Mouse (Mus musculus): ENCODE measurements at regions not wholly inside any gene's neighbourhood (a gene's known extent, or its start where the extent isn't known, plus 50 kb on each side); places are given as distances from the start of the nearest gene placed in this dataset.

- no peak for DNase-seq (ENCODE audit: low spot score)
Observed at GRCm38 (mm10) chr15:42768396-42768795, 2634.2 kb downstream of the 9330182O14Rik start.

- no peak for DNase-seq (ENCODE audit: low spot score)
Observed at GRCm38 (mm10) chr15:42779903-42780302, 2645.7 kb downstream of the 9330182O14Rik start.

- no peak for DNase-seq (ENCODE audit: low spot score)
Observed at GRCm38 (mm10) chr15:42801217-42801616, 2667.1 kb downstream of the 9330182O14Rik start.

- no peak for DNase-seq (ENCODE audit: low spot score)
Observed at GRCm38 (mm10) chr15:42810871-42811490, 2676.8 kb downstream of the 9330182O14Rik start.

GRCm38 (mm10) chr15:42815026-42815724, 2681.0 kb downstream of the 9330182O14Rik start:
- DNase-seq (ENCODE audit: low spot score): no peak

- no peak for DNase-seq (ENCODE audit: low spot score)
Observed at GRCm38 (mm10) chr15:42838839-42839238, 2704.7 kb downstream of the 9330182O14Rik start.

- no peak for DNase-seq (ENCODE audit: low spot score)
Observed at GRCm38 (mm10) chr15:42850003-42850402, 2715.8 kb downstream of the 9330182O14Rik start.

- no peak for DNase-seq (ENCODE audit: low spot score)
Observed at GRCm38 (mm10) chr15:42872491-42872890, 2738.3 kb downstream of the 9330182O14Rik start.

GRCm38 (mm10) chr15:42894611-42895010, 2760.4 kb downstream of the 9330182O14Rik start:
- no peak for DNase-seq (ENCODE audit: low spot score)

- no peak for DNase-seq (ENCODE audit: low spot score)
Observed at GRCm38 (mm10) chr15:42900056-42900455, 2765.9 kb downstream of the 9330182O14Rik start.

- DNase-seq (ENCODE audit: low spot score): no peak
Observed at GRCm38 (mm10) chr15:42901782-42902181, 2767.6 kb downstream of the 9330182O14Rik start.

GRCm38 (mm10) chr15:42911357-42911756, 2777.2 kb downstream of the 9330182O14Rik start:
- no peak for DNase-seq (ENCODE audit: low spot score)

GRCm38 (mm10) chr15:42912880-42913279, 2778.7 kb downstream of the 9330182O14Rik start:
- DNase-seq (ENCODE audit: low spot score): no peak

GRCm38 (mm10) chr15:42913285-42913684, 2779.1 kb downstream of the 9330182O14Rik start:
- DNase-seq (ENCODE audit: low spot score): no peak

- DNase-seq (ENCODE audit: low spot score): peak; percentile 76
Observed at GRCm38 (mm10) chr15:42914099-42914498, 2779.9 kb downstream of the 9330182O14Rik start.

GRCm38 (mm10) chr15:42915195-42915594, 2781.0 kb downstream of the 9330182O14Rik start:
- no peak for DNase-seq (ENCODE audit: low spot score)

GRCm38 (mm10) chr15:42921618-42922017, 2787.5 kb downstream of the 9330182O14Rik start:
- DNase-seq (ENCODE audit: low spot score): no peak

GRCm38 (mm10) chr15:42928331-42928730, 2794.2 kb downstream of the 9330182O14Rik start:
- DNase-seq (ENCODE audit: low spot score): no peak

- no peak for DNase-seq (ENCODE audit: low spot score)
Observed at GRCm38 (mm10) chr15:42944610-42945009, 2810.4 kb downstream of the 9330182O14Rik start.

- no peak for DNase-seq (ENCODE audit: low spot score)
Observed at GRCm38 (mm10) chr15:42955167-42955566, 2821.0 kb downstream of the 9330182O14Rik start.

GRCm38 (mm10) chr15:42962747-42963338, 2828.7 kb downstream of the 9330182O14Rik start:
- peak; percentile 44 for DNase-seq (ENCODE audit: low spot score)

GRCm38 (mm10) chr15:42965314-42965713, 2831.1 kb downstream of the 9330182O14Rik start:
- DNase-seq (ENCODE audit: low spot score): no peak

Measured in testis, postnatal 10 days (tissue).